Mouse (Mus musculus): Measurements from ENCODE around the gene Clca3b.
"Not testable (repeated sequence)": the region's sequence is repeated elsewhere in the genome, so short reads cannot be mapped to it uniquely, and the experiment has no call there.

Gene Clca3b

DNA sequence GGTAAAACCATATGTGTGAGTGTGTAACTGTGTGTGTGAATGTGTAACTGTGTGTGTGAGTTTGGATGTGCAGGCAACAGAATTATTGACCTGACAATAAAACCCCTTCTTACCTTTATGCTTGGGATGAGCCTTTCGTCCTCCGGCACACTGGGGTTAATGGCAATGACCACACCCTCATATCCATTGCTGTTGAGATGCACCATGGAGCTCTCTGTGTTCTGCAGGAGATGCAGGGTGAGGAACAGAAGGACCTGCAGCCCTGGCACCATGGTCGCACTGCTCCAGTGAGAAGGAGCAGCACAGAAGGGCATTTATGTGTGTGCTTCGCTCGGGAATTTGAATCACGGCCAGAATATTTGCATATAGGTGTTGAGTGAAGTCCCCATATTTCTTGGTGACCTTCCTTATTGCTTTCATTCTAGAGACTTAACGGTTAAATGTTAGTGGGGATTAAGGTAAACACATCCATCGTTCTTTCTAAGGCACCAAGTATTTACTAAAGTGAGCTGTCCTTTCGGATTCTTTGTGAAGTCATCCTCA, at the start of gene Clca3b:
Clca3b (minus strand) TSS at position 344 of the 543 bp plus-strand sequence.
- in situ Hi-C loops (cut with MseI, MboI), result loop anchor here in 1 of 2 experiments (25.0 kb wide), 1 partner anchor 288 kb away; no protein-coding TSS in a partner anchor

DNA sequence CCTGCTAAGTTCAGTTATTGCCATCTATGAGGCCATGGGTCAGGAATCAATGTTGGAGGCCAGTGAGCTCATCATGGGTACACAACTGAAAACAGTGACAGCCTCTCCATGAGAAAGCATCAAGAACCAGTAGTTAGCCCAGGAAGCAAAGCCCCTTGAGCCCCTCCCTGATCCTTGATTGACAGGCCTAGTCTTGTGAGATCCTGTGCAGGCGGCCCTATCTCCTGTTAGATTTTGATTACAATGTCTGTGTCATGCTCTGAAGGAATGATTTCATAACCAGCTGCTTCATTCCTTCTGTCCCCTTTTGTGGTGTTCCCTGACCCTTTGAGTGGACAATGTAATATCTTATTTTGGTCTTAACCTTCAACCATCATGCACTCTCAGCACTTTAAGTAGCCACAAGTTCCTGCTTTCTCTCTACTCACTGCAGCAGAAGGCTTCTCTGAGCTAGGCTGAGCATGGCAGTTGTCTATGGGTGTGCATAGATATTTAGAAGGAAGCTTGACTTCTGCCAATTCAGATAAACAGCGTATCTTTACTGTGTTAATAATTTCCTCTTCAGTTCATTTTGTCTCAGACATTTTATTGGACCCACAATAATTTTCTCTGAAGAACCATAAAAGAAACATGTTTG, 48.0 kb upstream of the Clca3b start:
- in situ Hi-C loops (cut with MseI, MboI), result no loop called here

DNA sequence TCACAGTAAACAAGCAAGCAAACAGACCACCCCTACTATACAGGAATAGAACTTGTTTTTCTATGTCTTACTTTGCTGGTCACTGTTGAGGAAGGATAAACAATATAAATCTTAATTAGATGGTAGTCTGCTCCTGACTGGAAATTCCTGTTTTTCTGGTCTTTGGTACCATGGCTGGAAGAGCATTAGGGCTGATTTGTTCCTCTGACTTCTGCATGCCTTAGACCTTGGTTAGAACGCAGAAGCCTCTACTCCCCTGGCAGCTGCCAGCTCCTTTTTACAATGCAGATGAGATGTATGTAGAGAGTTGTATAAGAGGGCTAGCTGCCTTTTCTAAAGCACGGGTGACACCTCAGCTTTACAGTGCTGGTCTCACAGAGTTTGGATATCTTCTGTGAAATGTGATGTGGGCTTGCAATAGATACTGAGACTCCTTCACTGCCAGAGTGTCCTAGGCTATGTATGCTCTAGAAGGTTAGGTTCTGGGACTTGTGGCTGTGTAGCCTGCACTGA, 41.1 kb upstream of the Clca3b start:
- in situ Hi-C loops (cut with MseI, MboI), result no loop called here

DNA sequence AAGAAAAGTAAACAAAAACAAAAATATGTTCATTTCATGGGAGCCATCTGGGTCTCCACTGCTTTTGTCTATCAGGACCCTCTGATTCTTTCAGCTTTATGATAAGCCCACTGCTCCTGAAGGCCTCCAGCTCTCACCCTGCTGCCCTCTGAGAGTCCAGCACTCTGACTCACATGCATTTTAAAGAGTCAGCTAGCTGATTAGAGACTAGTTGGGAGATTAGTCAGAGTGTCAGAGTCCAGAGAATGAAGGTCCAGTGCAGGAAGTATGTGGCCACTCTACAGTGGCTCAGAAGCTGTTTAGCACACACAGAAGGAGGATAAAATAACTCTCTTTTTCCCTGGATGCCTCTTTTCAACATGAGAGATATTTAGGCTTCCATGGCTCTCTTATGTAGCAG, 37.8 kb upstream of the Clca3b start:
- in situ Hi-C loops (cut with MseI, MboI), result no loop called here

DNA sequence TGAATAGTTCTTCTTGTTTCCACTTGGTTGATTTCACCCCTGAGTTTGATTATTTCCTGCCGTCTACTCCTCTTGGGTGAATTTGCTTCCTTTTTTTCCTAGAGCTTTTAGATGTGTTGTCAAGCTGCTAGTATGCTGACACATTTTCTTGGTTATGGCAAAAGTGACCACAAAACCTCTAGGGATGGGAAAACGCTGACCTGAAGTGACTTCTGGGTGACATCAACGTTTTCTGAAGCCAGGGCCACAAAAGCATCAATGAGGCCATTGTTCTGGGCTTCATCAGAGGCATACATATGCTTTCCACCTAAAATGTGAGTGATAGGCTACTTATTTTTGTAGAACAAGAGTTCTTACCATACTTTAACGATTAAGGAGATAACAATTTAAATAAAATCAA, 22.9 kb upstream of the Clca3b start:
- in situ Hi-C loops (cut with MseI, MboI), result not testable (repeated sequence)

DNA sequence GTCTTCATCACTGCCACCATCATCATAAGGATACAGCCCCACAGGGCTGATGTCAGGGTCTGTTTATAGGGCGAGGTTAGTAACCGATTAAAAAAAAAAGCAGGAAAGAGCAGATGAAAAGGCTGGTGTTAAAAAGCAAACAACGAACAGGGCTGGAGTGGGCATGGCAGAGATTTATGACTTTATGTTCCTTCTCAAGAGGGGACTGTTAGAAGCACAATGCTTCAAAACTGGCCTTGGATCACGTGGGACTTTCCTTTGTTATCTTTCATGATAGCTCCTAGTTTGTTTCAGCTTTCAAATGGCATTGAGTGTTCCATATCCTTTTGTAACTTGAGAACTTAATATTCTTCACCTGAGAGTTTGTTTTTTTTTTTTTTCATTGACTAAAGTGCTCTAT, 427 bp upstream of the Clca3b start:
- in situ Hi-C loops (cut with MseI, MboI), result loop anchor here in 1 of 2 experiments (25.0 kb wide), 1 partner anchor 288 kb away; no protein-coding TSS in a partner anchor

DNA sequence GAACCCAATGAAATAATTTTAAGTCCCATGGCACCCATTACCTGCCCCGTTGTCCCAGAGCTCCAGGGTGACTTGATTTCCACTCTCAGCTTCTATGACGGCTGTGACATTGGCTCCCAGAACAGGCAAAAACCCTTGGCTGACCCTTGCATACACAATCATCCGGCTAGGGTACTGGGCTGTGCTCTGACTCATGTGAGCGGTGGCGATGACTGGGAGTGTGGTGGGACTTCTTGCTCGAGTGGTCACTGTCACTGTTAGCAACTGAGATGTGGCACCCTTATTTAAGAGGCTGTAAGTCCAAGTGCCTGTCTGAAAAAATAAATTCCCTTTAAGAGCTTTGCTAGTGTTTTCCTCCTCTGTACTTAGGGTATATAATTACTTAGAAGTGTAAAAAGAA, 21.9 kb downstream of the Clca3b start:
- in situ Hi-C loops (cut with MseI, MboI), result loop anchor here (10.0 to 25.0 kb wide), 4 partner anchors 178 to 310 kb away; no protein-coding TSS in a partner anchor

DNA sequence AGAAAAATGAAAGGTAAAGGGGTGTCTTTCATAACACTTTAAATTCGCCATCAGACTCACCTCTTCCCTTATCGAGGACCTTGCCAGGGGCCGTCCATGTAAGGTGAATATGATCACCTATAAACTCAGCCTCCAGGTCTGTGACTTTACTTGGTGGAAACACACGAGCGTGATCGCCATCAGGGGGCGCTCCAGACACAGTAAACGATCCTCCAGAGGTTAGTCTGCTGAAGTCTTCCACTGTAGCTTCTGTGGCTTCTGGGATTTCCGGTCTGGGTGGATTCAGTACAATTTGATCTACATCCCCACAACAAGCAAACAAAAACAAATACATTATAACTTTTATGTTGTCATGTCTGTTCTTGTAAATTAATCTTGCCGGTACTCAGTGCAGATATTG, 24.0 kb downstream of the Clca3b start:
- in situ Hi-C loops (cut with MseI, MboI), result loop anchor here (10.0 to 25.0 kb wide), 4 partner anchors 180 to 312 kb away; no protein-coding TSS in a partner anchor

DNA sequence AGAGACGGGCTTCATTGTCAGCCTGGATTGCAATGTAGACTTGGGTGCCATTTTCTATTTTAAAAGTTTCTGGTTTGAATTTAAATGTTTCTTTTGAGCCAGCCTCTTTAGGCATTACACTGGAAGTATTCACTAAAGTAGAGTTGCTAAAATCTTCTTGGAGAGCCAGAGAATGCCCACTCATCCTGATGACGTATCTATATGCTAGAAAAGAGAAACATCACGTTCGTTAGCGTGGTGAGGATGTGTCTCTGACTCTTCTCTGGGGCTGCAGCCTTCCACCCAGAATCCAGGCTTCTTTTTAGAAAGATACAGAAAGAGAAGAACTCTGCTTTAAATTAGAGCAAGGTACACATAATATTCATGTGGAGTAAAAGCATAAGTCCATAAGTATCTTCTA, 25.8 kb downstream of the Clca3b start:
- in situ Hi-C loops (cut with MseI, MboI), result loop anchor here (10.0 kb wide), 3 partner anchors 181 to 311 kb away; no protein-coding TSS in a partner anchor

DNA sequence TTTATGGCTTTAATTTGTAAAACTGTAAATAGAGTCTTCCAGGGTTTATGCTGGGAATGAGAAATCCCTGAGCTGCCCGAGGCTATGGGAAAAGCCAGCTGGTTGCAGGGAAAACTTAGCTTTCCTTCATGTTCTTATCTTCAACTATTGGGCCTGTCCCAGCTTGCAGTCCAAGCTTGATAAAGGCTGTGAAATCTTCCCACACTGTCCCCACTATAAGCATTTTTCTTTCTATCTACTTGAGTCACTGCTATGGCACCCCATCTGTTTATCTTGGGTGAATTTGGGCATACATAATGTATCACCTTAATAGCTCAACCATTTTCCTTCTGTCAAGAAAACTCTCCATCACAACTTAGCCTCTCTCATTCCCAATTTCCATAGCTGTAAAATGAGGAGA, 28.5 kb downstream of the Clca3b start:
- in situ Hi-C loops (cut with MseI, MboI), result loop anchor here (10.0 kb wide), 3 partner anchors 184 to 314 kb away; no protein-coding TSS in a partner anchor

DNA sequence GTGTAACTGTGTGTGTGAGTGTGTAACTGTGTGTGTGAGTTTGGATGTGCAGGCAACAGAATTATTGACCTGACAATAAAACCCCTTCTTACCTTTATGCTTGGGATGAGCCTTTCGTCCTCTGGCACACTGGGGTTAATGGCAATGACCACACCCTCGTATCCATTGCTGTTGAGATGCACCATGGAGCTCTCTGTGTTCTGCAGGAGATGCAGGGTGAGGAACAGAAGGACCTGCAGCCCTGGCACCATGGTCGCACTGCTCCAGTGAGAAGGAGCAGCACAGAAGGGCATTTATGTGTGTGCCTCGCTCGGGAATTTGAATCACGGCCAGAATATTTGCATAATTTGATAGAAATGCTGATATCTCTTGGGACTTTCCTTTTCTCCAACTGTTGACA, 29.9 kb downstream of the Clca3b start, which contains the start of gene Clca3a2:
Clca3a2 (minus strand) TSS at position 276 of the 400 bp plus-strand sequence.
- in situ Hi-C loops (cut with MseI, MboI), result not testable (repeated sequence)

DNA sequence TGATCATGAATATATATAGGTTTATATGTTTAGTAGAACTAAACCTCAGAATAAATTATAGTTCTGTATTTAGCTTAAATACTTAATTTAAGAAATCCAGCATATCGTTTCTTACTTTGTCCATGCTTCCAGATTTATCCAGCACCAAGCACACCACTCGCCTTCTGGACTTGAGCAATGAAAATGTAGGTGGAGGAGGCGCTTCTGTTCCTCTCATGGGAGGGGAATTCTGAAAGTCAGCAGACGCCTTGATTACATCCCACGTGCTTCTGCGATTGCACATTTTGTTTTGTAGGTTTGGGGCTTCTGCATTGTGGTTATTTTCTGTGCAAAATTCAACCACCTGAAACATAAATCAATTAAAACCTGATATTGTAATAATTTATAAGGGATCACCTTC, 35.8 kb downstream of the Clca3b start:
- in situ Hi-C loops (cut with MseI, MboI), result not testable (repeated sequence)

DNA sequence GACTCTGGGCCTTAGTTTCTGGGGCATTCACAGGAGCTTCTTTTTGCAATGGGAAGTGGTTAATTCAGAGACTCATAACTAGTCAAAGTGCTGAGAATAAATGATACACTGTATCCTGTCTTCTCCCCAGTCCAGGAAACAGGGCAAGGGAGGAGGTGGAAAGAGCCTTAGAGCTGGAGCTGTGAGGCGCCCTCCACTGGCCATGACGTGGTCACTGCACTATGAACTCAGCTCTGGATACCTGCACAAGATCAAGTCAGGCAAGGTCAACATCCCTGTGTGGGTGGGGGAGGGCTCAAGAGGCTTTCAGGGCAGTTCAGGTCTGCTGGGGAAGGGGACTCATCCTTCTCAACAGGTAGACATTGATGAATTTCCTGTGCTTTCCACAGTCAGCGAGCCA, 37.3 kb downstream of the Clca3b start:
- in situ Hi-C loops (cut with MseI, MboI), result no loop called here

DNA sequence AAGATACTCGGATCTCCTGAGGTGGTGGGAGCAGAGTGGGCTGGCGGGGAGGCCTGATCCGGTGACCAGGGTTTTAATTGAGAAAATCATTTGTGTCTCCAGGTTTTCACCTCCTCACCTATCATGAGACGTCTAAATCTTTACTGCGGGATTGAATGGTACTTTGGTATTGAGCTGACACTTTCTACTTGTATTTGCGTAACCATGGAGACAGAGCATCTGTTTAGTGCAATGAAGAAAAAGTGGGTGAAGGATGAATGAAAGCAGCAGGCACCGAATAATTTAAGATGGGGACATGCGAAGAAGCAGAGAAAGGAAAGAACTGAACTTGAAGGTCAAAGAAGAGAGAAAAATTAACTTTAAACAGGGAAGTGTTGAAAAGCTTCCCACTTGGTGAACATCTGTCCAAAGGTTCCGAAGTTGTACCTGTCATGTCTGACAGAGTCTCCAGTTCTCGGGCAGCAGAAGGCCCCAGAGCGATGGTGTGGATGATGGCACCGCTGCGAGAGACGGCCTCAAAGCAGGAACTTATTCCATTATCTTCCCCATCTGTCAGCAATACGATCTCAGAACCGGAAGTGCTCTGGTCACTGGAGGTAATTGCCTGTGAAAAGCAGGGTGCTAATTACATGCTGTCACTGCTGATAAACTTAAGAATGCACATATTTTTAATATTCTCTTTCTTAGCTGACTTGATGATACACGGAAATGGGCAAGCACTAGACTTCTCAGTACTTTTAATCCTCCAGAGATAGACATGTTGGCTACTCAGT, 40.8 kb downstream of the Clca3b start:
- in situ Hi-C loops (cut with MseI, MboI), result not testable (repeated sequence)

DNA sequence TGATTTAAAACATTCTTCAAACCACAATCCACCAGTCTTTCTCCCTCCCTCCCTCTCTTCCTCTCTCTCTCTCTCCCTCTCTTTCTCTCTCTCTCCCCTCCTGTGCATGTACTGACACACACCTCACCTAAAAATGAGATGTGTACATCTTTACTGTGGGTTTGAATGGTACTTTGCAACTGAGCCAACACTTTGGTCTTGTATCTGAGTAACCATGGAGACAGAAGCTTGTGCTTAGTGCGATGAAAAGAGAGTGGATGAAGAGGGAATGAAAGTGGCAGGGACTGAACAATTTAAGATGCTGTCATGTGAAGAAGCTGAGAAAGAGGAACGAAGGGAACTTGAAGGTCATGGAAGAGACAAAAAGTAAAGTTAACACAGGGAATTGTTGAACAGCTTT, 42.5 kb downstream of the Clca3b start:
- in situ Hi-C loops (cut with MseI, MboI), result not testable (repeated sequence)

DNA sequence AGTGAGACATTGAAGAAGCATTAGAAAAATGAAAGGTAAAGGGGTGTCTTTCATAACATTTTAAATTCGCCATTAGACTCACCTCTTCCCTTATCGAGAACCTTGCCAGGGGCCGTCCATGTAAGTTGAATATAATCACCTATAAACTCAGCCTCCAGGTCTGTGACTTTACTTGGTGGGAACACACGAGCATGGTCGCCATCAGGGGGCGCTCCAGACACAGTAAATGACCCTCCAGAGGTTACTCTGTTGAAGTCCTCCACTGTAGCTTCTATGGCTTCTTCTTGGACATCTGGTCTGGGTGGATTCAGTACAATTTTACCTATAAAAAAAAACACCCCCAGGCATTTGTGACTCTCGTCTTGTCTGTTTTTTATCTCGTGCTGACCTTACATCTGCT, 47.3 kb downstream of the Clca3b start:
- in situ Hi-C loops (cut with MseI, MboI), result no loop called here

DNA sequence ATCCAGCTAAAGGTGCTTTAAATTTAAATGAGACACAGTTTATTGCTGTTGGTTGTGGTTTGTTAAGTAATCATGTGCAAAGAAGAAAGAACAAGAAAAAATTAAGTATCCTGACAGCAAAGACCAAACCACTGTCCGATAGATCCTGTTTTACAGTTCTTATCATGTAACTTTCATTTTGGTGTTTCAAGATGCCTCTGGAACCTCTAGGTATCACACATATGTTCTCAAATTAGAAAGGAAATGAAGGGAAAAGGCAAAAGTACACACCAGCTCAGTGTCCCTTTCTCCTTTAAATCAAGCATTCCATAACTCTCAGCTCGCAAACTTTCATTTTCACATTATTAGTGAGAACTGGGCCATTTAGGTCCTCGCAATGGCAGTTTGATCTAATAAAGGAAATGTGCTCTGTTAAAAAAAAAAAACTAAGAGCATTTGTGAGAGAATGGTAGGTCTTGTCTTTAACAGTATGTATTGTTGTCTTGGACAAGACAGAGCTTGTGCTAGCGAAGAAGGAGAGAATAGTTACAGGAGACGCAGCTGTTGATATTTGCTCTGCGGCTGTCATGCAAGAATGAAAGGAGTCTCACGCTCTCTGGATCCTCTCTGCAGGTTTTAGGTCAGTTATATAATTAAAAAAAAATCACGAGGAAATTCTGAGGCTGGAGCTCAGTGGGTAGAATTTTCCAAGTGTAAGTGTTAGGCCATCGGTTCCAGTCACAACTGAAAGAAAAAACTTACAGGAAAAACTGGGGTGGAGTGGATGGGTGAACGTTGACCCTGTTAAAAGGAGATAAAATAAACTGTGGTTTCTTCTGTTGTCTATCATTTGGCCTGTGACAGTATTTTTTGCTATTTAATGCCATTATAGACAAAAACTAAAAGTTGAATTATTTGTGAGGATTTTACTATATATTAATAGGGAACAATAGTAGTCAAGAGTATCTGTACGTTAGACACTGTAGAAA, 63.7 kb downstream of the Clca3b start:
- in situ Hi-C loops (cut with MseI, MboI), result no loop called here
